Mouse (Mus musculus) small intestine, adult 2 months (tissue): ENCODE results near the gene Intu.

ENCODE experiments used
- CTCF ChIP-seq: fragments of 200-500 bp; IDR thresholded peaks from 2 replicates; pipeline ENCODE4 v1.5.1; 2012; ENCODE audit warnings: low read depth, mild to moderate bottlenecking, control low read depth, inconsistent platforms, low read length, moderate library complexity, mixed read lengths; ENCODE audit not compliant: insufficient replicate concordance, insufficient read length; ENCODE audit errors: extremely low read depth
- POLR2A ChIP-seq: fragments of 200-500 bp; IDR thresholded peaks from 2 replicates; pipeline ENCODE4 v1.6.1; 2012; ENCODE audit warnings: low read depth, mild to moderate bottlenecking, control low read depth, inconsistent platforms, low read length, moderate library complexity

GRCm38 (mm10) chr3:40510567-40510966 is 20.5 kb upstream of the Intu start:
- no peak for TF ChIP-seq POLR2A
- no peak for TF ChIP-seq CTCF
